Mouse (Mus musculus) Patski (cell line): Measurements from ENCODE around the gene Tfip11. TPM values are rescaled to one million over a fixed set of nuclear protein-coding genes. Genes with fewer than 3 reads are reported as not detected.
"Not testable (repeated sequence)": the region's sequence is repeated elsewhere in the genome, so short reads cannot be mapped to it uniquely, and the experiment has no call there.

Experiments used
- ATAC-seq: fragments of 100-300 bp; one replicate; pipeline ENCODE4 v1.8.0; 2021
- CTCF ChIA-PET: fragments of 350-600 bp; sonication (Branson Sonifier 250); formaldehyde crosslinking; loops from one replicate; lab custom pipeline; 2022; ENCODE audit warnings: inconsistent platforms; lab: Charles Lee
- POLR2A ChIA-PET: fragments of 350-600 bp; sonication (Branson Sonifier 250); formaldehyde crosslinking; loops from one replicate; lab custom pipeline; 2022; ENCODE audit warnings: antibody characterized with exemption, inconsistent platforms; lab: Charles Lee
- DNase-seq: peaks from one replicate; pipeline ENCODE4 v3.0.0-alpha.2; 2011; ENCODE audit warnings: low read depth, low spot score
- H3K27me3 ChIP-seq: fragments of 371-371 bp; one replicate; pipeline ENCODE4 v1.5.1; 2021
- CTCF ChIP-seq: fragments of 100-300 bp; IDR thresholded peaks from one replicate; pipeline ENCODE4 v1.5.1; 2021
- in situ Hi-C: fragments of 300-500 bp; cut with MboI; formaldehyde crosslinking; loops from 3 replicates; pipeline ENCODE4 v1.11.1; 2018; ENCODE audit warnings: low pct_unique_long_range_greater_than_20kb, mixed read lengths
- polyA plus RNA-seq: library from polyadenylated mRNA; unstranded; gene quantifications from one replicate; pipeline ENCODE4 v1.2.3, GENCODE M21; 2021

Gene Tfip11
- polyA plus RNA-seq, 1 experiment from 2014 or later, result 43.2 TPM

DNA sequence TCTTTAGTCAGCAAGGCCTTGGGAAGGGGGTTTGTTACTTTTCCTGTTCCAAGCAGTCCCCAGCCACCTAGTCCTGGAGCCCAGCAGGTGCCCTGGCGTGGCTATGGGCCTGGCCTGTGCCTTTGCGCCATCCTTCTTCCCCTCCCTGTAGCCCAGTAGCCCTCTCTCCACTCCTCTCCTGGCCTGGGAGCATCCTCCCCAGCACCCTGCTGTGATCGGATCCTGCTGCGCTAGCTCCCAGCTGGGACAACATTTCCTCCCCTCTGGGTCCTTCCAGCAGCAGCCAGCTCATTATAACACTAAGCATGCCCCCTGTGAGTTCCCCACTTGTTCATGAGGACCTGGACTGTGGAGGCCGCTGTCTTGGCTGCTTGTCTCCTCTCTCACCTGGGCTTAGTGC is 20.3 kb upstream of the Tfip11 start:
- ATAC-seq, result no peak
- DNase-seq, result no peak
- no peaks in the 10 kb centered on the region for H3K27me3 ChIP-seq
- no peak for TF ChIP-seq CTCF
- in situ Hi-C loops, result loop anchor here (25.0 kb wide), 1 partner anchor 1456 kb away; the partner anchor contains the start of genes Iscu and Sart3
- ChIA-PET POLR2A (no interaction called here), CTCF (no interaction called here)

DNA sequence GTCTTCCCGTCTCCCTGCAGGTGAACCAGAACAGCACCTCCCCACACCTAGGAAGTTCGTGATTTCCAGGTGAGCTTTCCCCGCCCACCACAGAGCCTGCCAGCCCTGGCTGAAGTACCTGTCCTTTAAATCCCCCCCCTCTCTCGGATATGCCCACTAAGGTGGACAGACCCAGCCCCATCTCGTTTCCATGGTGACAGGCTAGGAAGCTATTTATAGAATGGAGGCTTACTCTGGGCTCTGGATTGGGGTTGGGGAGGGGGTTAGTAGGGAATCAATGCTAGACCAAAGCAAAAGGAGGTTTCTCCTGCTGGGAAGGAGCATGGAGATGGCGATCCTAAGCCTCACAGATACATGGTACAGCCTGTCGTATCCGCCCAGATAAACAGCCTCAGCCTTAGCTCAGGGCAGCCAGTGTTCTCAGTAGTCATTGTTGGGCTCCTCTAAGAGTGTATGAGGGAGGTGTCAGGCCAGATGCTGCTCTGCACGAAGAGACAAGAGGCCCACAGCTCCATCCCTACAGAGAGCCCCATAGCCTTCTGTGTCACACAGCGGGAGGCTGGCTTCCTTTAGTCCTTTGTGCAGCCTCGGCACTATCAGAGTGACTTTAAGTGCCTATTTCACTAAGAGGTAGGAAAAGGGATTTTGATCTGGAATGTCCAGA is 12.8 kb upstream of the Tfip11 start:
- CTCF ChIA-PET, result interaction anchor here (1.2 to 1.5 kb wide), 3 partner anchors 10 to 32 kb away, joined by 3 to 4 read pairs (median 3); no protein-coding TSS in a partner anchor
- ATAC-seq (no peak), DNase-seq (no peak)
- in situ Hi-C loops, result loop anchor here (25.0 kb wide), 1 partner anchor 1449 kb away; the partner anchor contains the start of genes Iscu and Sart3
- no peaks in the 10 kb centered on the region for H3K27me3 ChIP-seq
- no peak for TF ChIP-seq CTCF
- POLR2A ChIA-PET, result interaction anchor here (1.5 kb wide), 1 partner anchor 35 kb away, joined by 3 read pairs; no protein-coding TSS in a partner anchor

DNA sequence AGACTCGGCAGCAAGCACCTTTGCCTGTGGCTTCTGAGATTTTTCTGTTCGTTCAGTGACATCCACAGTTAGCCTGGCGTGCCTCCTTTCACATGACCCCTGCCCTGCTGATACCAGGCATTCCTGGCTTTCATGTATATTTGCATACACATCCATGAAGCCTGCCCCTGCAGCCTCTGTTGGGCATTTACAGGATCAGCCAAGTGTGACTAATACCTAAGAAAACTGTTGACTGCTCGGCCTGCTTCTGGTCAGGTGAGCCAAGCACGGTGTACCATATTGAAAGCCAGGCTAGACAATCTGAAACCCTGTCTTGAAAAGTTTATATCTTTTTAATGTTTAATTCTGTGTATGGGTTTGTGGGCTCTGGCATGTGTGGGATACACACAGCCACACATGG is 9.7 kb upstream of the Tfip11 start:
- peak; percentile 18 for ATAC-seq
- TF ChIP-seq CTCF, result no peak
- H3K27me3 ChIP-seq, result no peaks in the 10 kb centered on the region
- in situ Hi-C loops, result loop anchor here (25.0 kb wide), 1 partner anchor 1446 kb away; the partner anchor contains the start of genes Iscu and Sart3
- ChIA-PET POLR2A (no interaction called here), CTCF (interaction anchor here (1.4 kb wide), 1 partner anchor 20 kb away, joined by 3 read pairs; no protein-coding TSS in a partner anchor)
- no peak for DNase-seq

DNA sequence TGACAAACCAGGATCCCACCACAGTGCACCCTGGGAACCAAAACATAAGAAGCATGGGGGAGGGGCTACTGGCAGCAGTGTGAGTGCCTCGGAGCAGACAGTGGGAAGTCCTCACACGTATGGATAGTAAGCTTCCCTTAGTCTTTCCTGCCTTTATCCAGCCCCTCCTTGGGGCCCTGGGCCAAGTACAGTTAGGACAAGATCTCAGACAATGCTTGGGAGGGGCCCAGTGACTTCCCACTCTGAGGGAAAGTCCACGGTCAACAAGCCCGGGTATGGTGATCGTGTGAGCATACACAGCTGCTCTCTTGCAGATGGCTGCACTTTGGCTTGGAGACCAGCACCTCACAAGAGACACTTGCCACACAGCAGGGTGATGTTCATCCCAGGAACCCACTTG is 8.8 kb upstream of the Tfip11 start:
- CTCF ChIA-PET, result interaction anchor here (0.8 to 1.5 kb wide), 3 partner anchors 10 to 27 kb away, joined by 3 read pairs; no protein-coding TSS in a partner anchor
- in situ Hi-C loops, result loop anchor here (25.0 kb wide), 1 partner anchor 1445 kb away; the partner anchor contains the start of genes Iscu and Sart3
- POLR2A ChIA-PET, result no interaction called here
- H3K27me3 ChIP-seq, result no peaks in the 10 kb centered on the region
- no peak for ATAC-seq
- DNase-seq, result no peak
- TF ChIP-seq CTCF, result no peak

DNA sequence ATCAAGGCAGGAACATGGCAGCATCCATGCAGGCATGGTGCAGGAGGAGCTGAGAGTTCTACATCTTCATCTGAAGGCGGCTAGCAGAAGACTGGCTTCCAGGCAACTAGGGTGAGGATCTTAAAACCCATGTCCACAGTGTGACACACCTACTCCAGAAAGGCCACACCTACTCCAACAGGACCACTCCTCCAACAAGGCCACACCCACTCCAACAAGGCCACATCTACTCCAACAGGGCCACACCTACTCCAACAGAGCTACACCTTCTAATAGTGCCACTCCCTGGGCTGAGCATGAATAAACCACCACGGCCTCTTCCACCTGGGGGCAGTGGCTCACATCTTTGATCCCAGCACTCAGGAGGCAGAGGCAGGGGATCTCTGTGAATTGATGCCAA is 6.8 kb upstream of the Tfip11 start:
- DNase-seq, CTCF ChIA-PET, ATAC-seq, H3K27me3 ChIP-seq, POLR2A ChIA-PET: not testable (repeated sequence)
- in situ Hi-C loops, result loop anchor here (25.0 kb wide), 1 partner anchor 1443 kb away; the partner anchor contains the start of genes Iscu and Sart3

DNA sequence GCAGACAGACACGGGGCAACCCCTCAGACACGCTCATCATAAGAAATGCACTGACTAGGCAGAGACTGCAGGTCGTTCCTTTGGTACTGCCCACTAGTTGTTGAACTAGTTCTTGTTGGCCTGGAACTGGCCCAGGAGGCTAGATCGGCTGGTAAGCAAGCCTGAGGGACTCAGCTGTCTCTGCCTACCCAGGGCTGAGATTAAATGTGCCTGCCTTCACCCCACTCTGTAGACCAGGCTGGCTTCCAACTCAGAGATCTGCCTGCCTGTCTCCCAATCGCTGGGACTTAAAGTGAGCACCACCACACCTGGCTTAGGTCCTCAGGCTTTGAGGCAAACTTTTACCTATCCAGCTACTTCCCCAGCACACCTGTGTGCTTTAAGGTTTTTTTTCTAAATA is 5.8 kb upstream of the Tfip11 start:
- TF ChIP-seq CTCF, result no peak
- POLR2A ChIA-PET, result interaction anchor here (1.1 kb wide), 1 partner anchor 39 kb away, joined by 5 read pairs; no protein-coding TSS in a partner anchor
- CTCF ChIA-PET, result interaction anchor here (1.2 kb wide), 1 partner anchor 30 kb away, joined by 3 read pairs; no protein-coding TSS in a partner anchor
- no peak for ATAC-seq
- no peaks in the 10 kb centered on the region for H3K27me3 ChIP-seq
- DNase-seq, result no peak
- in situ Hi-C loops, result loop anchor here (5.0 to 25.0 kb wide), 2 partner anchors 38 to 1442 kb away; partner anchors contain the start of genes Iscu and Sart3

DNA sequence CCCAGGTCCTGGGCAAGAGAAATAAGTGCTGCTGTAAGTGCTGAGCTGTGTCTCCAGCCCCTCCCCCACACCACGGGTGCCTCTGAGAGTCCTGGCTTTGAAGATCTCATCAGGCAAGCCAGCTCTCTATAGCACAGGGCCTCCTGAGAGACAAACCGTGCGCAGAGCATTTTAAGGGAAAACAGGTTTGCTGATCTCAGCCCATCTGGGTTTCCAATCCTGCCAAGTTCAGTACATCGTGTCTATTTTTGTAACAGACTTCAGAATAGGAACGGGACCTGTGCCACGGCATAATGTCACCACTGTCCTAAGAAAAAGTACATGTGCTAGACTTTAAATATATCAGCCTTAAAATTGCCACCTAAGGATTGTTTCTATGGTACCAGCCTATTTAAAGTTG is 5.2 kb upstream of the Tfip11 start:
- no peak for DNase-seq
- ATAC-seq, result no peak
- in situ Hi-C loops, result loop anchor here (5.0 to 25.0 kb wide), 2 partner anchors 39 to 1441 kb away; partner anchors contain the start of genes Iscu and Sart3
- no peaks in the 10 kb centered on the region for H3K27me3 ChIP-seq
- CTCF ChIA-PET, result interaction anchor here (1.2 kb wide), 1 partner anchor 31 kb away, joined by 3 read pairs; no protein-coding TSS in a partner anchor
- TF ChIP-seq CTCF, result no peak
- POLR2A ChIA-PET, result interaction anchor here (1.1 kb wide), 1 partner anchor 40 kb away, joined by 5 read pairs; no protein-coding TSS in a partner anchor

DNA sequence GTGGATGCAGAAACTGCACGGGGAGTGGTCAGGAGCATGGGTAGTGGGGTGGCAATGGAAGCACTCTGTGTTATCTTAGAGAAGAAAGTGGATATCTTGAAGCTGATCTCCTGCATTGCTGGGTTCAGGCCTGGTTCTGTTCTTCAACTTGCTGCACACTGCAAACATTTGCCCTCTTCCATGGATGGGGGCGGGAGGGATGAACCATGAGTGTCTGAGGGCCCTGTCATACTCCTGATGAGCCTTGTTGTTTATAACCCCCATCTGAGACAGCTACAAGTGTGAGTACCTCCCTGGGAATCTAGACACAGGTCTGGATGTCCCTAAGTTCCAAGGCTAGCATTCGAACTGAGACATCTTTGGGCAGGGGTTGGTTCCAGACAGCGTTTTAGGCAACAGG is 4.8 kb upstream of the Tfip11 start:
- ChIA-PET POLR2A (no interaction called here), CTCF (no interaction called here)
- in situ Hi-C loops, result loop anchor here (5.0 to 25.0 kb wide), 2 partner anchors 39 to 1441 kb away; partner anchors contain the start of genes Iscu and Sart3
- ATAC-seq, result no peak
- no peak for DNase-seq
- TF ChIP-seq CTCF, result no peak
- H3K27me3 ChIP-seq, result no peaks in the 10 kb centered on the region

DNA sequence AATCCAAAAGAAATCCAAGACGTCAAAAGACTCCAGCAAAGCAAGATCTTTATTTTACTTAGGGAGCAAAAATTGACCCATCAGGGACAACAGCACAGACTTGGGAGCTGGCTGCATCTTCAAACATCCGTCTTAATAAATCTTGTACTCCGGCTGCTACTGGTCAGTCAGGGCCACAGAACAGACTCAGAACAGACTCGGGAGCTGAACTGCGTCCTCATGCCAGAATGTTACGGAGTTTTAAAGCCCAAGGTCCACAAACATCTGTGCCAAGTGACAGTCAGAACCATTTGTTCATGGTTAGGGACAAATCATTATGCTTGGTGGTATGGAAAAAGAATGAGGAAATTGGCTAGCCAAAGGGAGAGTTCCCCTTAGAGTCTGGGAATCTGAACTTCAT is 2.9 kb upstream of the Tfip11 start:
- no peak for ATAC-seq
- no peak for DNase-seq
- in situ Hi-C loops, result loop anchor here (5.0 to 25.0 kb wide), 2 partner anchors 41 to 1439 kb away; partner anchors contain the start of genes Iscu and Sart3
- no peak for TF ChIP-seq CTCF
- no peaks in the 10 kb centered on the region for H3K27me3 ChIP-seq
- ChIA-PET CTCF (interaction anchor here (1.2 kb wide), 1 partner anchor 10 kb away, joined by 3 read pairs; no protein-coding TSS in a partner anchor), POLR2A (no interaction called here)
